Mouse (Mus musculus) lung, adult 2 months (tissue): ENCODE measurements at regions not wholly inside any gene's neighbourhood (a gene's known extent, or its start where the extent isn't known, plus 50 kb on each side); places are given as distances from the start of the nearest gene placed in this dataset.

Experiments used
- CTCF ChIP-seq: fragments of 200-500 bp; IDR thresholded peaks from 2 replicates; pipeline ENCODE4 v1.5.1; 2011; ENCODE audit warnings: mild to moderate bottlenecking, low read length, control low read depth; ENCODE audit not compliant: insufficient read depth
- POLR2A ChIP-seq: fragments of 200-500 bp; IDR thresholded peaks from 2 replicates; pipeline ENCODE4 v1.6.1; 2011; ENCODE audit warnings: low read depth, mild to moderate bottlenecking, control low read depth, low read length, borderline replicate concordance; ENCODE audit errors: extremely low read depth

DNA sequence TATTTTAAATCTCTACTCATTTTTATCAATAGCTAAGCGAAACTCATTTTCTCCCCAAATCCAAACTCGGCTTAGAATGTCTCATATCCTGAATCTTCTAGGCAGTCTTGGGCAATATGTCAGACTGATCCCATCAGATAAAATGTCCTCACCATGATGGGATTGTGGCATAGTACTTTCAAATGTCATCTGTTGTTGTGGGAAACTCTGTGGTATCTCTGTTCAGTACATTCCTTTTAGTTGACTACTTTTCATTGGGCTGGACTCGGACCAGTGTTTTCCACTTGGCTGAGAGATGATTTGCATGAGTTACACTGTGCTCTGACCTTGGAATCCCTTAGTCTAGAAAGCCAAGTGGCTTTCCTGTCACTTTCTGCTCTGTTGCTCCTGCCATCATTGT is 141.9 kb upstream of the Ghr start:
- TF ChIP-seq CTCF (no peak), POLR2A (no peak)
